Mouse (Mus musculus): ENCODE measurements around the gene Sdha. TPM values are rescaled to one million over a fixed set of nuclear protein-coding genes. Genes with fewer than 3 reads are reported as not detected.
A peak's percentile ranks its signal among the peaks of the same experiment; 100 is the strongest.

The Sdha gene
- total and polyA plus RNA-seq, 2 experiments from 2014 or later: 98.7 to 211 TPM

GRCm38 (mm10) chr13:74382289-74382688 lies 32.2 kb upstream of the Sdha start:
- no peak overlapping the region for H3K4me3 ChIP-seq (ENCODE audit: low read depth, low read length)
- H3K4me1 ChIP-seq (ENCODE audit: insufficient read depth, low read length): no peaks in the 10 kb centered on the region
- no peaks in the 10 kb centered on the region for H3K27me3 ChIP-seq (ENCODE audit: insufficient read depth, low read length)
- no peak overlapping the region for H3K4me2 ChIP-seq (ENCODE audit: low read depth, low read length, poor library complexity, severe bottlenecking)
- TF ChIP-seq CTCF (IDR thresholded peaks at IDR 0.05): no peak
- H3K27ac ChIP-seq (ENCODE audit: low read depth, low read length): no peak overlapping the region
- H3K9ac ChIP-seq (replicated peaks; ENCODE audit: low read length, poor library complexity, severe bottlenecking): no peak overlapping the region
- 64% methylated on average over 3 of the region's 3 CpGs for WGBS
- ATAC-seq (ENCODE audit: low FRiP score): no peak
- H3K9me3 ChIP-seq (ENCODE audit: low read length): no peaks in the 10 kb centered on the region
- DNase-seq (ENCODE audit: low spot score): peak; percentile 2
- no peaks in the 10 kb centered on the region for H3K36me3 ChIP-seq (ENCODE audit: insufficient read depth, low read length)

GRCm38 (mm10) chr13:74381533-74382276 lies 31.6 kb upstream of the Sdha start:
- Histone ChIP-seq H3K27me3 (ENCODE audit: insufficient read depth, low read length) (no peaks in the 10 kb centered on the region), H3K9me3 (ENCODE audit: low read length) (no peaks in the 10 kb centered on the region), H3K4me2 (ENCODE audit: low read depth, low read length, poor library complexity, severe bottlenecking) (no peak overlapping the region), H3K9ac (replicated peaks; ENCODE audit: low read length, poor library complexity, severe bottlenecking) (peak overlapping the region; percentile 36; the same call in 1 of the 2 replicates), H3K36me3 (ENCODE audit: insufficient read depth, low read length) (no peaks in the 10 kb centered on the region), H3K4me3 (ENCODE audit: low read depth, low read length) (no peak overlapping the region), H3K27ac (ENCODE audit: low read depth, low read length) (no peak overlapping the region), H3K4me1 (ENCODE audit: insufficient read depth, low read length) (no peaks in the 10 kb centered on the region)
- WGBS: 75% methylated on average over 10 of the region's 10 CpGs
- no peak for ATAC-seq (ENCODE audit: low FRiP score)
- DNase-seq (ENCODE audit: low spot score): peak; percentile 23
- no peak for TF ChIP-seq CTCF (IDR thresholded peaks at IDR 0.05)

GRCm38 (mm10) chr13:74363859-74364235 lies 13.8 kb upstream of the Sdha start, which contains the start of gene Lrrc14b:
Gene Lrrc14b, minus strand, starts transcription at chr13:74364005.
- Histone ChIP-seq H3K4me1 (ENCODE audit: insufficient read depth, low read length) (no peaks in the 10 kb centered on the region), H3K9me3 (ENCODE audit: low read length) (no peaks in the 10 kb centered on the region), H3K27ac (ENCODE audit: low read depth, low read length) (no peak within 1 kb of the TSS), H3K27me3 (ENCODE audit: insufficient read depth, low read length) (no peaks in the 10 kb centered on the region), H3K36me3 (ENCODE audit: insufficient read depth, low read length) (peaks cover 15% of the 10 kb centered on the region), H3K4me2 (ENCODE audit: low read depth, low read length, poor library complexity, severe bottlenecking) (no peak within 1 kb of the TSS), H3K4me3 (ENCODE audit: low read depth, low read length) (no peak within 1 kb of the TSS), H3K9ac (replicated peaks; ENCODE audit: low read length, poor library complexity, severe bottlenecking) (no peak within 1 kb of the TSS)
- DNase-seq (ENCODE audit: low spot score) (peak; percentile 52), ATAC-seq (ENCODE audit: low FRiP score) (no peak)
- WGBS: 77% methylated on average over 8 of the region's 8 CpGs
- TF ChIP-seq CTCF (IDR thresholded peaks at IDR 0.05): no peak

- no peaks in the 10 kb centered on the region for H3K27me3 ChIP-seq (ENCODE audit: insufficient read depth, low read length)
- no peak overlapping the region for H3K27ac ChIP-seq (ENCODE audit: low read depth, low read length)
- no peaks in the 10 kb centered on the region for H3K4me1 ChIP-seq (ENCODE audit: insufficient read depth, low read length)
- 94% methylated on average over 13 of the region's 13 CpGs for WGBS
- no peak overlapping the region for H3K9ac ChIP-seq (replicated peaks; ENCODE audit: low read length, poor library complexity, severe bottlenecking)
- DNase-seq (ENCODE audit: low spot score): no peak
- H3K4me3 ChIP-seq (ENCODE audit: low read depth, low read length): no peak overlapping the region
- no peaks in the 10 kb centered on the region for H3K9me3 ChIP-seq (ENCODE audit: low read length)
- no peak for TF ChIP-seq CTCF (IDR thresholded peaks at IDR 0.05)
- no peak overlapping the region for H3K4me2 ChIP-seq (ENCODE audit: low read depth, low read length, poor library complexity, severe bottlenecking)
- peaks cover 20% of the 10 kb centered on the region for H3K36me3 ChIP-seq (ENCODE audit: insufficient read depth, low read length)
- ATAC-seq (ENCODE audit: low FRiP score): no peak
Observed at GRCm38 (mm10) chr13:74363176-74363858, 13.2 kb upstream of the Sdha start.

- no peak for DNase-seq (ENCODE audit: low spot score)
- Histone ChIP-seq H3K4me3 (ENCODE audit: low read depth, low read length) (no peak overlapping the region), H3K9ac (replicated peaks; ENCODE audit: low read length, poor library complexity, severe bottlenecking) (no peak overlapping the region), H3K9me3 (ENCODE audit: low read length) (no peaks in the 10 kb centered on the region), H3K27me3 (ENCODE audit: insufficient read depth, low read length) (no peaks in the 10 kb centered on the region), H3K36me3 (ENCODE audit: insufficient read depth, low read length) (peaks cover 21% of the 10 kb centered on the region), H3K27ac (ENCODE audit: low read depth, low read length) (no peak overlapping the region), H3K4me2 (ENCODE audit: low read depth, low read length, poor library complexity, severe bottlenecking) (no peak overlapping the region), H3K4me1 (ENCODE audit: insufficient read depth, low read length) (no peaks in the 10 kb centered on the region)
- no peak for TF ChIP-seq CTCF (IDR thresholded peaks at IDR 0.05)
- WGBS: 88% methylated on average over 2 of the region's 2 CpGs
- no peak for ATAC-seq (ENCODE audit: low FRiP score)
Observed at GRCm38 (mm10) chr13:74362218-74362617, 12.1 kb upstream of the Sdha start.

- Histone ChIP-seq H3K4me1 (ENCODE audit: insufficient read depth, low read length) (no peaks in the 10 kb centered on the region), H3K27me3 (ENCODE audit: insufficient read depth, low read length) (no peaks in the 10 kb centered on the region), H3K9me3 (ENCODE audit: low read length) (no peaks in the 10 kb centered on the region), H3K27ac (ENCODE audit: low read depth, low read length) (no peak overlapping the region), H3K4me2 (ENCODE audit: low read depth, low read length, poor library complexity, severe bottlenecking) (no peak overlapping the region), H3K4me3 (ENCODE audit: low read depth, low read length) (no peak overlapping the region), H3K9ac (replicated peaks; ENCODE audit: low read length, poor library complexity, severe bottlenecking) (no peak overlapping the region), H3K36me3 (ENCODE audit: insufficient read depth, low read length) (peaks cover 35% of the 10 kb centered on the region)
- ATAC-seq (ENCODE audit: low FRiP score) (no peak), DNase-seq (ENCODE audit: low spot score) (no peak)
- TF ChIP-seq CTCF (IDR thresholded peaks at IDR 0.05): no peak
- WGBS: 93% methylated on average over 13 of the region's 13 CpGs
Observed at GRCm38 (mm10) chr13:74356491-74356890, 6.4 kb upstream of the Sdha start.

Measured in midbrain, postnatal 0 days (tissue).